Mouse (Mus musculus): ENCODE data around the gene Napepld. TPM values are rescaled to one million over a fixed set of nuclear protein-coding genes. Genes with fewer than 3 reads are reported as not detected.

The Napepld gene
- 1.5 TPM for polyA plus RNA-seq (2015; fragmentation: Illumina TruSeq; extraction: RNeasy Lipid Tissue Mini Kit (QIAGEN cat#74804); ENCODE audit: insufficient read depth, low read depth, low replicate concordance)

GRCm38 (mm10) chr5:21701351-21702008 lies at the start of gene Napepld:
TSS of gene Napepld (minus strand) at chr5:21701396.

DNA sequence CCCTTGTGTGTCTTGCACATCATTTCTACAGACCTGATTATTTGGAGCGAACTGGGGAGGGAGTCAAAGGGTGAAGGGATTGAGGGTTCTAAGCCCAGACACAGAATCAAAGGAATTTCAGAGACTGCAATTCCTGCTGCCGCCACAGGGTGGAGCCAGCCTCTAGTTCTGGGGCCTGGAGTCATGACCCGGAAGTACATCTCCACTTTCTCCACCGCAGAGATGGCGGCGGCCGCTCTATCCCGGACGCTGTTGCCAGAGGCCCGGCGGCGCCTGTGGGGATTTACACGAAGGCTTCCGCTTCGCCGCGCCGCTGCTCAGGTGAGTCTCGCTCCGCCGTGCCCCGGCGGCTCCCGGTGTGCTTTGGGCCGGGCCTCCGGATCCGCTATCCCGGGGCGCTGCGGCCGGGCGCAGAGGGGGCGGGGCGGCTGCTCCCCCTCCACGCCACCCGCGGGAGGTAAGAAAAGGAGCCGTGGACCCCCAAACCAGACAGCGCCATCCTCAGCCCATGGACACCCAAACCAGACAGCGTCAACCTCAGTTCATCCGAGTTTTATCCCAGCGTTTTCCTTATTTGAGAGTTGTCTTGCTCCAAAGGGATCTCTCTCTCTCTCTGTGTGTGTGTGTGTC lies 35.9 kb upstream of the Napepld start, which contains the start of gene Pmpcb:
Gene Pmpcb, plus strand, starts transcription at position 186 of the 630 bp plus-strand sequence.

GRCm38 (mm10) chr5:21645439-21646132 lies 55.6 kb downstream of the Napepld start, which contains the start of the genes Fbxl13 and Armc10:
TSS of gene Fbxl13 (minus strand) at chr5:21645634.
TSS of gene Armc10 (plus strand) at chr5:21645813.

Other genes with a start within 250 kb of the Napepld start
- 1.6 TPM for gene Lrrc17, start 157.8 kb downstream of the Napepld start, polyA plus RNA-seq (2015; fragmentation: Illumina TruSeq; extraction: RNeasy Lipid Tissue Mini Kit (QIAGEN cat#74804); ENCODE audit: insufficient read depth, low read depth, low replicate concordance)
- not detected for gene Fbxl13, start 55.8 kb downstream of the Napepld start, polyA plus RNA-seq (2015; fragmentation: Illumina TruSeq; extraction: RNeasy Lipid Tissue Mini Kit (QIAGEN cat#74804); ENCODE audit: insufficient read depth, low read depth, low replicate concordance)
- 6.8 TPM for gene Armc10, start 55.6 kb downstream of the Napepld start, polyA plus RNA-seq (2015; fragmentation: Illumina TruSeq; extraction: RNeasy Lipid Tissue Mini Kit (QIAGEN cat#74804); ENCODE audit: insufficient read depth, low read depth, low replicate concordance)
- gene Pmpcb, start 35.7 kb upstream of the Napepld start, polyA plus RNA-seq (2015; fragmentation: Illumina TruSeq; extraction: RNeasy Lipid Tissue Mini Kit (QIAGEN cat#74804); ENCODE audit: insufficient read depth, low read depth, low replicate concordance), result 25.9 TPM
- 6.2 TPM for gene Dnajc2, start 83.9 kb upstream of the Napepld start, polyA plus RNA-seq (2015; fragmentation: Illumina TruSeq; extraction: RNeasy Lipid Tissue Mini Kit (QIAGEN cat#74804); ENCODE audit: insufficient read depth, low read depth, low replicate concordance)
- 19.3 TPM for gene Psmc2, start 83.9 kb upstream of the Napepld start, polyA plus RNA-seq (2015; fragmentation: Illumina TruSeq; extraction: RNeasy Lipid Tissue Mini Kit (QIAGEN cat#74804); ENCODE audit: insufficient read depth, low read depth, low replicate concordance)
- not detected for gene Slc26a5, start 164.2 kb upstream of the Napepld start, polyA plus RNA-seq (2015; fragmentation: Illumina TruSeq; extraction: RNeasy Lipid Tissue Mini Kit (QIAGEN cat#74804); ENCODE audit: insufficient read depth, low read depth, low replicate concordance)